Mouse (Mus musculus) myocyte (in vitro differentiated cells): ENCODE results near the gene Prune1. TPM values are rescaled to one million over a fixed set of nuclear protein-coding genes. Genes with fewer than 3 reads are reported as not detected.
"Not testable (repeated sequence)": the region's sequence is repeated elsewhere in the genome, so short reads cannot be mapped to it uniquely, and the experiment has no call there.

Source experiments
- H3K27me3 ChIP-seq: one replicate; pipeline ENCODE4 v1.6.1; 2011; ENCODE audit not compliant: control insufficient read depth, insufficient read depth, insufficient read length
- H3K36me3 ChIP-seq: one replicate; pipeline ENCODE4 v1.6.1; 2011; ENCODE audit not compliant: control insufficient read depth, insufficient read depth
- H3K4me2 ChIP-seq: one replicate; pipeline ENCODE4 v1.6.1; 2011; ENCODE audit warnings: low read depth, control low read depth
- H3K4me3 ChIP-seq: one replicate; pipeline ENCODE4 v1.5.1; 2011; ENCODE audit warnings: mild to moderate bottlenecking, control low read depth, moderate library complexity
- H3K79me2 ChIP-seq: one replicate; pipeline ENCODE4 v1.6.1; 2011; ENCODE audit not compliant: control insufficient read depth, insufficient read depth
- H3ac ChIP-seq: one replicate; pipeline ENCODE4 v1.6.1; 2011; ENCODE audit not compliant: control insufficient read depth, insufficient read length
- CEBPB ChIP-seq: IDR thresholded peaks from 2 replicates; pipeline ENCODE4 v1.6.1; 2011; ENCODE audit warnings: mild to moderate bottlenecking, moderate library complexity; ENCODE audit not compliant: poor library complexity, insufficient read depth, severe bottlenecking
- E2F4 ChIP-seq: IDR thresholded peaks from one replicate; pipeline ENCODE4 v1.6.1; 2011; ENCODE audit warnings: mild to moderate bottlenecking, control low read depth, moderate library complexity; ENCODE audit not compliant: insufficient read depth
- MAX ChIP-seq: IDR thresholded peaks from one replicate; pipeline ENCODE4 v1.6.1; 2011; ENCODE audit warnings: low read depth, mild to moderate bottlenecking, control low read depth
- MYOD1 ChIP-seq, 3 experiments: IDR thresholded peaks; one replicate each; pipeline ENCODE4 v1.6.1; 2011; ENCODE audit warnings: control low read depth in 2 of 3, low read depth in 2 of 3, mild to moderate bottlenecking in 2 of 3, moderate library complexity in 1 of 3; ENCODE audit not compliant: insufficient read length in 2 of 3, control insufficient read depth in 1 of 3
- MYOG ChIP-seq, 3 experiments: IDR thresholded peaks; one replicate each; pipeline ENCODE4 v1.6.1; 2011; ENCODE audit warnings: control low read depth in 2 of 3, low read depth in 2 of 3, mild to moderate bottlenecking in 2 of 3; ENCODE audit not compliant: insufficient read length in 2 of 3, control insufficient read depth in 1 of 3, insufficient read depth in 1 of 3
- POLR2A ChIP-seq: IDR thresholded peaks from one replicate; pipeline ENCODE4 v1.6.1; 2011; ENCODE audit warnings: low read depth, mild to moderate bottlenecking, control low read depth, moderate library complexity; ENCODE audit not compliant: insufficient read length
- POLR2AphosphoS2 ChIP-seq: IDR thresholded peaks from one replicate; pipeline ENCODE4 v1.6.1; 2011; ENCODE audit warnings: low read depth, control low read depth; ENCODE audit not compliant: insufficient read length
- REST ChIP-seq: IDR thresholded peaks from one replicate; pipeline ENCODE4 v1.6.1; 2011; ENCODE audit warnings: mild to moderate bottlenecking, control low read depth, moderate library complexity; ENCODE audit not compliant: insufficient read depth, insufficient read length
- SRF ChIP-seq: IDR thresholded peaks from one replicate; pipeline ENCODE4 v1.6.1; 2011; ENCODE audit warnings: low read depth; ENCODE audit not compliant: control insufficient read depth, insufficient read length
- TCF12 ChIP-seq: IDR thresholded peaks from one replicate; pipeline ENCODE4 v1.6.1; 2011; ENCODE audit warnings: mild to moderate bottlenecking, control low read depth; ENCODE audit not compliant: poor library complexity, insufficient read depth, severe bottlenecking
- TCF3 ChIP-seq: IDR thresholded peaks from one replicate; pipeline ENCODE4 v1.6.1; 2011; ENCODE audit warnings: low read depth, control low read depth; ENCODE audit not compliant: insufficient read length
- USF1 ChIP-seq: IDR thresholded peaks from one replicate; pipeline ENCODE4 v1.6.1; 2011; ENCODE audit warnings: low read depth, mild to moderate bottlenecking, control low read depth, moderate library complexity
- polyA plus RNA-seq: library from polyadenylated mRNA; unstranded; fragments of >200 nt; fragmentation: generic; extraction: Trizol; gene quantifications from one replicate; pipeline ENCODE4 v1.2.1, GENCODE M21; 2012; ENCODE audit warnings: missing spikeins

The Prune1 gene
- polyA plus RNA-seq, 1 experiment, result 43.1 TPM

- Histone ChIP-seq H3K36me3 (peaks cover 39% of the 10 kb centered on the region), H3K4me3 (peak overlapping the region; percentile 79)
Measured at GRCm38 (mm10) chr3:95218466-95219137, 63.3 kb downstream of the Prune1 start.

GRCm38 (mm10) chr3:95217255-95218134, 64.4 kb downstream of the Prune1 start, which contains the start of gene Gabpb2:
Gene Gabpb2 (minus strand): TSS chr3:95217916.
- TF ChIP-seq E2F4, result peak; percentile 82
- peak; percentile 99 for TF ChIP-seq POLR2AphosphoS2
- TF ChIP-seq MAX, result no peak
- TF ChIP-seq TCF12, result no peak
- no peak for TF ChIP-seq CEBPB
- no peak for TF ChIP-seq USF1
- TF ChIP-seq MYOG (IDR thresholded peaks at IDR 0.05; ENCODE audit: control insufficient read depth in 1 of 3, insufficient read depth in 1 of 3, insufficient read length in 2 of 3, low read depth in 2 of 3), result peak in 1 of 3 experiments; percentile 39
- TF ChIP-seq SRF, result peak; percentile 16
- TF ChIP-seq REST, result no peak
- TF ChIP-seq POLR2A, result peak; percentile 93
- TF ChIP-seq TCF3, result no peak
- TF ChIP-seq MYOD1 (IDR thresholded peaks at IDR 0.05; ENCODE audit: control insufficient read depth in 1 of 3, insufficient read length in 2 of 3, low read depth in 2 of 3), result peak in 1 of 3 experiments; percentile 52
- no peaks in the 10 kb centered on the region for H3K27me3 ChIP-seq
- peak within 1 kb of the TSS; percentile 89 for H3K4me2 ChIP-seq
- H3K79me2 ChIP-seq, result peaks cover 25% of the 10 kb centered on the region
- H3K36me3 ChIP-seq, result peaks cover 42% of the 10 kb centered on the region
- H3K4me3 ChIP-seq, result peak within 1 kb of the TSS; percentile 79
- peak within 1 kb of the TSS; percentile 43 for H3ac ChIP-seq

More at GRCm38 (mm10) chr3:95218466-95219137, 63.3 kb downstream of the Prune1 start:
- Histone ChIP-seq H3ac (no peak overlapping the region), H3K27me3 (no peaks in the 10 kb centered on the region), H3K79me2 (peaks cover 25% of the 10 kb centered on the region), H3K4me2 (peak overlapping the region; percentile 75)
- TF ChIP-seq POLR2AphosphoS2 (no peak), REST (no peak), CEBPB (no peak), TCF3 (no peak), SRF (no peak), POLR2A (no peak), MYOD1 (IDR thresholded peaks at IDR 0.05; ENCODE audit: control insufficient read depth in 1 of 3, insufficient read length in 2 of 3, low read depth in 2 of 3) (no peak), USF1 (no peak), E2F4 (no peak), MYOG (IDR thresholded peaks at IDR 0.05; ENCODE audit: control insufficient read depth in 1 of 3, insufficient read depth in 1 of 3, insufficient read length in 2 of 3, low read depth in 2 of 3) (no peak), MAX (no peak), TCF12 (no peak)

- Histone ChIP-seq H3K27me3 (no peaks in the 10 kb centered on the region), H3K4me3 (peak overlapping the region; percentile 79), H3ac (peak overlapping the region; percentile 43), H3K79me2 (peaks cover 23% of the 10 kb centered on the region), H3K36me3 (peaks cover 38% of the 10 kb centered on the region), H3K4me2 (peak overlapping the region; percentile 89)
- TF ChIP-seq CEBPB (no peak), SRF (no peak), TCF12 (no peak), MYOD1 (IDR thresholded peaks at IDR 0.05; ENCODE audit: control insufficient read depth in 1 of 3, insufficient read length in 2 of 3, low read depth in 2 of 3) (no peak)
Measured at GRCm38 (mm10) chr3:95216655-95217254, 65.1 kb downstream of the Prune1 start.

GRCm38 (mm10) chr3:95213609-95213975, 68.3 kb downstream of the Prune1 start:
- H3K79me2 ChIP-seq, result peaks cover 12% of the 10 kb centered on the region
- H3K36me3 ChIP-seq, result peaks cover 13% of the 10 kb centered on the region
- H3ac ChIP-seq, result no peak overlapping the region
- no peak overlapping the region for H3K4me2 ChIP-seq
- H3K27me3 ChIP-seq, result no peaks in the 10 kb centered on the region
- H3K4me3 ChIP-seq, result no peak overlapping the region
- TF ChIP-seq E2F4 (no peak), MYOG (IDR thresholded peaks at IDR 0.05; ENCODE audit: control insufficient read depth in 1 of 3, insufficient read depth in 1 of 3, insufficient read length in 2 of 3, low read depth in 2 of 3) (no peak), POLR2AphosphoS2 (no peak), TCF12 (no peak), USF1 (no peak), MYOD1 (IDR thresholded peaks at IDR 0.05; ENCODE audit: control insufficient read depth in 1 of 3, insufficient read length in 2 of 3, low read depth in 2 of 3) (no peak), REST (no peak), CEBPB (no peak), TCF3 (no peak), SRF (no peak), POLR2A (no peak), MAX (no peak)

GRCm38 (mm10) chr3:95212889-95213608, 68.8 kb downstream of the Prune1 start:
- H3K4me3 ChIP-seq, H3ac ChIP-seq, H3K4me2 ChIP-seq, H3K27me3 ChIP-seq: not testable (repeated sequence)
- H3K79me2 ChIP-seq, result peaks cover 12% of the 10 kb centered on the region
- peaks cover 13% of the 10 kb centered on the region for H3K36me3 ChIP-seq
